In genomic region chr4:12539184-12539791, GRCm38 (mm10) we compare ENCODE assay signal across 10 mouse cellular contexts.
A peak's percentile ranks its signal among the peaks of the same experiment; 100 is the strongest.
DNase-seq lines count a peak whose midpoint lies in the region; ATAC-seq and TF ChIP-seq lines count a peak whose summit lies in the region.
"Had no signal": no experiment of that assay in that cellular context is flagged by ENCODE, and none has a peak within 500 bp of the region (broad histone marks: within the 10 kb centered on the region; RNA-seq: fewer than 3 reads in every experiment).

No protein-coding gene starts in this region.

- 17% methylated on average over 4 of the region's 4 CpGs for WGBS in forebrain, embryonic 15.5 days
- 34% methylated on average over 4 of the region's 4 CpGs for WGBS in midbrain, embryonic 10.5 days

- H3K27me3 ChIP-seq in forebrain, embryonic 15.5 days, result no peaks in the 10 kb centered on the region
- no peaks in the 10 kb centered on the region for H3K27me3 ChIP-seq in midbrain, embryonic 10.5 days (ENCODE audit: low read depth, poor library complexity, severe bottlenecking)
- H3K27me3 ChIP-seq: heart, embryonic 13.5 days had no signal

- no peaks in the 10 kb centered on the region for H3K9me3 ChIP-seq in forebrain, embryonic 15.5 days
- H3K9me3 ChIP-seq in midbrain, embryonic 10.5 days (replicated peaks), result no peaks in the 10 kb centered on the region
- H3K9me3 ChIP-seq: heart, embryonic 13.5 days had no signal

- DNase-seq in cerebellum, postnatal 10 days, result peak; percentile 47
- DNase-seq in cerebellum, adult 11-12 months, result no peak
- DNase-seq in brain, embryonic 14.5 days (ENCODE audit: low read depth), result peak; percentile 86
- DNase-seq in midbrain, embryonic 10.5 days (ENCODE audit: low spot score), result no peak
- DNase-seq in urinary bladder, postnatal 25 days (ENCODE audit: low spot score), result no peak
- no peak for DNase-seq in cerebellum, adult 9-11 months
- no peak for DNase-seq in heart, adult 11 months
- DNase-seq: lung, adult 2 months had no signal

- peak; percentile 41 for ATAC-seq in forebrain, embryonic 15.5 days (replicated peaks)

- no peak overlapping the region for H3K4me3 ChIP-seq in forebrain, embryonic 15.5 days
- peak overlapping the region; percentile 33; the same call in 1 of the 2 replicates for H3K4me3 ChIP-seq in midbrain, embryonic 10.5 days

- H3K4me1 ChIP-seq in forebrain, embryonic 15.5 days, result peaks cover 34% of the 10 kb centered on the region
- peaks cover 48% of the 10 kb centered on the region for H3K4me1 ChIP-seq in midbrain, embryonic 10.5 days

- TF ChIP-seq CTCF in brain, embryonic 14.5 days (IDR thresholded peaks at IDR 0.05; ENCODE audit: borderline replicate concordance, extremely low read depth, insufficient read depth, insufficient read length), result no peak

- peak overlapping the region; percentile 85 for H3K27ac ChIP-seq in forebrain, embryonic 15.5 days (replicated peaks)
- H3K27ac ChIP-seq in midbrain, embryonic 10.5 days (replicated peaks), result peak overlapping the region; percentile 88
- H3K27ac ChIP-seq: heart, embryonic 13.5 days had no signal

- peak overlapping the region; percentile 38 for H3K4me2 ChIP-seq in forebrain, embryonic 15.5 days (replicated peaks)

- no peak for TF ChIP-seq POLR2A in brain, embryonic 14.5 days (IDR thresholded peaks at IDR 0.05; ENCODE audit: borderline replicate concordance, extremely low read depth, insufficient read depth, insufficient read length, poor library complexity, severe bottlenecking)

- peak overlapping the region; percentile 37; the same call in 1 of the 2 replicates for H3K9ac ChIP-seq in forebrain, embryonic 15.5 days (replicated peaks)
- H3K9ac ChIP-seq: heart, embryonic 13.5 days had no signal

- H3K36me3 ChIP-seq in forebrain, embryonic 15.5 days, result no peaks in the 10 kb centered on the region
- no peaks in the 10 kb centered on the region for H3K36me3 ChIP-seq in midbrain, embryonic 10.5 days
- H3K36me3 ChIP-seq: heart, embryonic 13.5 days had no signal

Comparison
In these comparisons a context has a peak if more than half of its experiments do, and no peak if none do; other contexts are left out.
1. DNase-seq: peak in cerebellum, postnatal 10 days (2 of 2) and brain, embryonic 14.5 days (single experiment); none in cerebellum, adult 11-12 months (single experiment), midbrain, embryonic 10.5 days (single experiment), urinary bladder, postnatal 25 days (single experiment), cerebellum, adult 9-11 months (single experiment) and heart, adult 11 months (single experiment).